Mouse (Mus musculus) neutrophil, adult 59 days (primary cell): Measurements from ENCODE around the gene Arhgap25. TPM values are rescaled to one million over a fixed set of nuclear protein-coding genes. Genes with fewer than 3 reads are reported as not detected.

Source experiments
- total RNA-seq, 2 experiments: library from RNA; stranded (reverse); gene quantifications; 1 replicate in 1 of 2; 2 replicates in 1 of 2; pipeline ENCODE4 v1.2.4; 2023

The Arhgap25 gene
- total RNA-seq: 100 to 1,000 TPM; 104 to 109 TPM

GRCm38 (mm10) chr6:87532953-87533710 is at the start of gene Arhgap25:
Gene Arhgap25, minus strand, starts transcription at chr6:87533259.

GRCm38 (mm10) chr6:87428487-87429044 is 104.5 kb downstream of the Arhgap25 start, which contains the start of gene Bmp10:
Gene Bmp10, plus strand, starts transcription at chr6:87428994.

Other genes starting within 250 kb of the Arhgap25 start
- under 1 TPM; 0.11 to 0.51 TPM for gene Antxr1, start 197.4 kb downstream of the Arhgap25 start, total RNA-seq
- gene Gkn1, start 182.3 kb downstream of the Arhgap25 start, total RNA-seq: not detected
- gene Gkn2, start 159.9 kb downstream of the Arhgap25 start, total RNA-seq: not detected
- gene Gkn3, start 144.3 kb downstream of the Arhgap25 start, total RNA-seq: not detected
- not detected for gene Bmp10, start 104.3 kb downstream of the Arhgap25 start, total RNA-seq
- gene Prokr1, start 57.5 kb upstream of the Arhgap25 start, total RNA-seq: under 1 TPM; 0.11 to 0.24 TPM
- 1 to 10 TPM; 4.2 to 4.6 TPM for gene Aplf, start 138.9 kb upstream of the Arhgap25 start, total RNA-seq
- gene Efcc1, start 197.6 kb upstream of the Arhgap25 start, total RNA-seq: not detected
- 1 to 10 TPM; 2.7 to 4.9 TPM for gene Gp9, start 244.8 kb upstream of the Arhgap25 start, total RNA-seq